Mouse (Mus musculus) neural tube, embryonic 12.5 days (tissue): ENCODE measurements at regions not wholly inside any gene's neighbourhood (a gene's known extent, or its start where the extent isn't known, plus 50 kb on each side); places are given as distances from the start of the nearest gene placed in this dataset.
A peak's percentile ranks its signal among the peaks of the same experiment; 100 is the strongest.

ENCODE experiments used
- ATAC-seq: fragments of 200-750 bp; cut with Nextera tagmentation; 2 replicates; pipeline ENCODE4 v1.8.0; 2017; ENCODE audit warnings: low read depth, mild to moderate bottlenecking, moderate TSS enrichment, moderate library complexity; ENCODE audit not compliant: low FRiP score
- H3K27ac ChIP-seq: fragments of 300-500 bp; sonication (generic); 2 replicates; pipeline ENCODE4 v1.5.1; 2016
- H3K27me3 ChIP-seq: fragments of 300-500 bp; sonication (generic); replicated peaks from 2 replicates; pipeline ENCODE4 v1.6.1; 2016; ENCODE audit warnings: mild to moderate bottlenecking
- H3K36me3 ChIP-seq: fragments of 300-500 bp; sonication (generic); 2 replicates; pipeline ENCODE4 v1.6.1; 2016; ENCODE audit warnings: mild to moderate bottlenecking
- H3K4me1 ChIP-seq: fragments of 300-500 bp; sonication (generic); 2 replicates; pipeline ENCODE4 v1.6.1; 2016
- H3K4me2 ChIP-seq: fragments of 300-500 bp; sonication (generic); replicated peaks from 2 replicates; pipeline ENCODE4 v1.6.1; 2016; ENCODE audit warnings: mild to moderate bottlenecking
- H3K4me3 ChIP-seq: fragments of 300-500 bp; sonication (generic); 2 replicates; pipeline ENCODE4 v1.5.1; 2016
- H3K9ac ChIP-seq: fragments of 300-500 bp; sonication (generic); 2 replicates; pipeline ENCODE4 v1.6.1; 2016; ENCODE audit warnings: mild to moderate bottlenecking
- H3K9me3 ChIP-seq: fragments of 300-500 bp; sonication (generic); 2 replicates; pipeline ENCODE4 v1.6.1; 2016; ENCODE audit warnings: mild to moderate bottlenecking
- whole genome bisulfite sequencing: fragments of 180-500 bp; shearing (Covaris S2); methylation state at CpG from one replicate; pipeline ENCODE4 v1.1.7; 2016; 5-methylcytosine and 5-hydroxymethylcytosine counted together

- Histone ChIP-seq H3K9me3 (no peaks in the 10 kb centered on the region), H3K4me1 (peaks cover 22% of the 10 kb centered on the region), H3K4me3 (no peak overlapping the region), H3K27ac (no peak overlapping the region), H3K36me3 (no peaks in the 10 kb centered on the region), H3K27me3 (no peaks in the 10 kb centered on the region), H3K4me2 (no peak overlapping the region), H3K9ac (no peak overlapping the region)
- 25% methylated on average over 6 of the region's 6 CpGs for WGBS
- ATAC-seq: peak; percentile 66
These were observed 208.6 kb upstream of the Gm10131 start for GRCm38 (mm10) chr8:34320158-34320587.

GRCm38 (mm10) chr8:34319719-34320118 lies 208.2 kb upstream of the Gm10131 start:
- no peak overlapping the region for H3K4me3 ChIP-seq
- WGBS: 80% methylated on average over 5 of the region's 5 CpGs
- H3K27ac ChIP-seq: no peak overlapping the region
- H3K27me3 ChIP-seq: no peaks in the 10 kb centered on the region
- H3K9ac ChIP-seq: no peak overlapping the region
- no peaks in the 10 kb centered on the region for H3K9me3 ChIP-seq
- ATAC-seq: no peak; the same call in 1 of the 2 replicates
- peaks cover 18% of the 10 kb centered on the region for H3K4me1 ChIP-seq
- no peak overlapping the region for H3K4me2 ChIP-seq
- H3K36me3 ChIP-seq: no peaks in the 10 kb centered on the region

- Histone ChIP-seq H3K27me3 (no peaks in the 10 kb centered on the region), H3K4me2 (no peak overlapping the region), H3K9me3 (no peaks in the 10 kb centered on the region), H3K36me3 (no peaks in the 10 kb centered on the region), H3K9ac (no peak overlapping the region), H3K27ac (no peak overlapping the region), H3K4me3 (no peak overlapping the region), H3K4me1 (peaks cover 8% of the 10 kb centered on the region; the same call in 1 of the 2 replicates)
- no peak for ATAC-seq
These were observed 203.7 kb upstream of the Gm10131 start for GRCm38 (mm10) chr8:34315233-34315632.

GRCm38 (mm10) chr8:34305542-34306485 lies 194.3 kb upstream of the Gm10131 start:
- no peak overlapping the region for H3K4me3 ChIP-seq
- WGBS: 45% methylated on average over 7 of the region's 7 CpGs
- H3K9ac ChIP-seq: no peak overlapping the region
- no peaks in the 10 kb centered on the region for H3K36me3 ChIP-seq
- H3K4me1 ChIP-seq: no peaks in the 10 kb centered on the region
- no peak overlapping the region for H3K27ac ChIP-seq
- no peaks in the 10 kb centered on the region for H3K27me3 ChIP-seq
- ATAC-seq: no peak
- H3K4me2 ChIP-seq: 0 out of 2 replicates have a peak overlapping the region, but pooled peaks have one; percentile 2
- H3K9me3 ChIP-seq: 0 out of 2 replicates have a peak, but pooled peaks cover 4% of the 10 kb centered on the region

- Histone ChIP-seq H3K9me3 (0 out of 2 replicates have a peak, but pooled peaks cover 2% of the 10 kb centered on the region), H3K9ac (no peak overlapping the region), H3K4me3 (no peak overlapping the region), H3K27ac (no peak overlapping the region), H3K27me3 (no peaks in the 10 kb centered on the region), H3K36me3 (no peaks in the 10 kb centered on the region), H3K4me1 (no peaks in the 10 kb centered on the region), H3K4me2 (no peak overlapping the region)
- ATAC-seq: no peak
- WGBS: 92% methylated on average over 11 of the region's 11 CpGs
These were observed 192.3 kb upstream of the Gm10131 start for GRCm38 (mm10) chr8:34303815-34304214.

- Histone ChIP-seq H3K9me3 (no peaks in the 10 kb centered on the region), H3K4me3 (no peak overlapping the region), H3K36me3 (no peaks in the 10 kb centered on the region), H3K27me3 (no peaks in the 10 kb centered on the region), H3K9ac (no peak overlapping the region), H3K4me1 (no peaks in the 10 kb centered on the region), H3K4me2 (no peak overlapping the region), H3K27ac (no peak overlapping the region)
- no peak for ATAC-seq
- WGBS: 55% methylated on average over 15 of the region's 15 CpGs
These were observed 188.9 kb upstream of the Gm10131 start for GRCm38 (mm10) chr8:34300331-34300903.

- no peak overlapping the region for H3K4me2 ChIP-seq
- H3K4me3 ChIP-seq: no peak overlapping the region
- no peaks in the 10 kb centered on the region for H3K27me3 ChIP-seq
- H3K27ac ChIP-seq: no peak overlapping the region
- WGBS: 93% methylated on average over 8 of the region's 8 CpGs
- H3K9me3 ChIP-seq: peaks cover 5% of the 10 kb centered on the region; the same call in 1 of the 2 replicates
- no peaks in the 10 kb centered on the region for H3K36me3 ChIP-seq
- no peak for ATAC-seq
- H3K9ac ChIP-seq: no peak overlapping the region
- H3K4me1 ChIP-seq: no peaks in the 10 kb centered on the region
These were observed 183.2 kb upstream of the Gm10131 start for GRCm38 (mm10) chr8:34294721-34295120.

GRCm38 (mm10) chr8:34290670-34291069 lies 179.1 kb upstream of the Gm10131 start:
- H3K4me1 ChIP-seq: no peaks in the 10 kb centered on the region
- 79% methylated on average over 4 of the region's 4 CpGs for WGBS
- no peaks in the 10 kb centered on the region for H3K36me3 ChIP-seq
- ATAC-seq: no peak
- no peaks in the 10 kb centered on the region for H3K27me3 ChIP-seq
- peaks cover 5% of the 10 kb centered on the region; the same call in 1 of the 2 replicates for H3K9me3 ChIP-seq
- no peak overlapping the region for H3K4me2 ChIP-seq
- no peak overlapping the region for H3K9ac ChIP-seq
- no peak overlapping the region for H3K27ac ChIP-seq
- H3K4me3 ChIP-seq: no peak overlapping the region

- no peaks in the 10 kb centered on the region for H3K36me3 ChIP-seq
- no peak overlapping the region for H3K4me2 ChIP-seq
- no peaks in the 10 kb centered on the region for H3K4me1 ChIP-seq
- no peak overlapping the region for H3K4me3 ChIP-seq
- no peak overlapping the region for H3K27ac ChIP-seq
- ATAC-seq: no peak
- 81% methylated on average over 2 of the region's 2 CpGs for WGBS
- no peak overlapping the region for H3K9ac ChIP-seq
- H3K9me3 ChIP-seq: no peaks in the 10 kb centered on the region
- H3K27me3 ChIP-seq: no peaks in the 10 kb centered on the region
These were observed 176.3 kb upstream of the Gm10131 start for GRCm38 (mm10) chr8:34287801-34288200.

GRCm38 (mm10) chr8:34284576-34284975 lies 173.0 kb upstream of the Gm10131 start:
- H3K9ac ChIP-seq: no peak overlapping the region
- H3K27me3 ChIP-seq: no peaks in the 10 kb centered on the region

GRCm38 (mm10) chr8:34280433-34280832 lies 168.9 kb upstream of the Gm10131 start:
- no CpG with 5 or more reads among the region's 11 CpGs for whole genome bisulfite sequencing

More at GRCm38 (mm10) chr8:34284576-34284975, 173.0 kb upstream of the Gm10131 start:
- Histone ChIP-seq H3K36me3 (no peaks in the 10 kb centered on the region), H3K4me2 (no peak overlapping the region), H3K4me1 (no peaks in the 10 kb centered on the region), H3K9me3 (no peaks in the 10 kb centered on the region), H3K4me3 (no peak overlapping the region), H3K27ac (no peak overlapping the region)
- no peak for ATAC-seq
- 96% methylated on average over 3 of the region's 3 CpGs for WGBS

GRCm38 (mm10) chr8:34275977-34276660 lies 164.6 kb upstream of the Gm10131 start:
- H3K27me3 ChIP-seq: no peaks in the 10 kb centered on the region
- no peak for ATAC-seq
- 83% methylated on average over 7 of the region's 7 CpGs for WGBS
- no peaks in the 10 kb centered on the region for H3K36me3 ChIP-seq
- H3K27ac ChIP-seq: no peak overlapping the region
- H3K9ac ChIP-seq: no peak overlapping the region
- H3K4me2 ChIP-seq: no peak overlapping the region
- no peaks in the 10 kb centered on the region for H3K9me3 ChIP-seq
- no peak overlapping the region for H3K4me3 ChIP-seq
- H3K4me1 ChIP-seq: no peaks in the 10 kb centered on the region

More at GRCm38 (mm10) chr8:34280433-34280832, 168.9 kb upstream of the Gm10131 start:
- no peak for ATAC-seq
- no peaks in the 10 kb centered on the region for H3K36me3 ChIP-seq
- no peaks in the 10 kb centered on the region for H3K27me3 ChIP-seq
- H3K27ac ChIP-seq: no peak overlapping the region
- no peaks in the 10 kb centered on the region for H3K4me1 ChIP-seq
- H3K4me2 ChIP-seq: no peak overlapping the region
- H3K9ac ChIP-seq: no peak overlapping the region
- H3K9me3 ChIP-seq: no peaks in the 10 kb centered on the region
- no peak overlapping the region for H3K4me3 ChIP-seq
